Mouse (Mus musculus) liver, postnatal 0 days (tissue): Measurements from ENCODE around the gene Raph1. TPM values are rescaled to one million over a fixed set of nuclear protein-coding genes. Genes with fewer than 3 reads are reported as not detected.

Experiments used
- ATAC-seq: fragments of 200-750 bp; cut with Nextera tagmentation; 2 replicates; pipeline ENCODE4 v1.8.0; 2017; ENCODE audit warnings: mild to moderate bottlenecking, moderate library complexity
- DNase-seq: peaks from one replicate; pipeline ENCODE4 v3.0.0-alpha.2; 2016
- H3K27ac ChIP-seq: fragments of 300-500 bp; sonication (generic); 2 replicates; pipeline ENCODE4 v1.5.1; 2014; ENCODE audit warnings: antibody characterized with exemption, moderate library complexity, mild to moderate bottlenecking, low read depth
- H3K27me3 ChIP-seq: fragments of 300-500 bp; sonication (generic); 2 replicates; pipeline ENCODE4 v1.6.1; 2014; ENCODE audit warnings: low read length, control low read depth, mixed read lengths; ENCODE audit not compliant: insufficient read depth
- H3K36me3 ChIP-seq: fragments of 300-500 bp; sonication (generic); replicated peaks from 2 replicates; pipeline ENCODE4 v1.6.1; 2014; ENCODE audit warnings: mild to moderate bottlenecking, control low read depth, low read length, moderate library complexity, mixed read lengths; ENCODE audit not compliant: insufficient read depth
- H3K4me1 ChIP-seq: fragments of 300-500 bp; sonication (generic); 2 replicates; pipeline ENCODE4 v1.6.1; 2014; ENCODE audit warnings: antibody characterized with exemption, mild to moderate bottlenecking, control low read depth; ENCODE audit not compliant: insufficient read depth
- H3K4me2 ChIP-seq: fragments of 300-500 bp; sonication (generic); 2 replicates; pipeline ENCODE4 v1.6.1; 2014; ENCODE audit warnings: low read depth, mild to moderate bottlenecking, low read length, moderate library complexity, mixed read lengths
- H3K4me3 ChIP-seq: fragments of 300-500 bp; sonication (generic); 2 replicates; pipeline ENCODE4 v1.5.1; 2014; ENCODE audit warnings: low read depth, low read length
- H3K9ac ChIP-seq: fragments of 300-500 bp; sonication (generic); replicated peaks from 2 replicates; pipeline ENCODE4 v1.6.1; 2014; ENCODE audit warnings: mild to moderate bottlenecking, moderate library complexity
- H3K9me3 ChIP-seq: fragments of 300-500 bp; sonication (generic); 2 replicates; pipeline ENCODE4 v1.6.1; 2016; ENCODE audit warnings: mild to moderate bottlenecking, control low read depth, low read length, mixed read lengths
- CTCF ChIP-seq: sonication (generic); IDR thresholded peaks from 2 replicates; pipeline ENCODE4 v1.5.1; 2016; ENCODE audit warnings: antibody characterized with exemption, low read depth
- EP300 ChIP-seq: IDR thresholded peaks from 2 replicates; pipeline ENCODE4 v1.6.1; 2016; ENCODE audit warnings: antibody characterized with exemption, low read depth, mild to moderate bottlenecking
- WGBS: fragments of 180-500 bp; shearing (Covaris S2); extraction: QIAGEN DNeasy Blood & Tissue Kit; methylation state at CpG from one replicate; pipeline ENCODE4 v1.1.7; 2014; ENCODE audit not compliant: insufficient replicate concordance; 5-methylcytosine and 5-hydroxymethylcytosine counted together
- polyA plus RNA-seq: library from polyadenylated mRNA; unstranded; fragments of >200 nt; fragmentation: Nextera tagmentation; extraction: Ambion mirVana; gene quantifications from 2 replicates; pipeline ENCODE4 v1.2.1, GENCODE M21; 2015

The Raph1 gene
- polyA plus RNA-seq, 1 experiment from 2014 or later: 16.9 TPM

DNA sequence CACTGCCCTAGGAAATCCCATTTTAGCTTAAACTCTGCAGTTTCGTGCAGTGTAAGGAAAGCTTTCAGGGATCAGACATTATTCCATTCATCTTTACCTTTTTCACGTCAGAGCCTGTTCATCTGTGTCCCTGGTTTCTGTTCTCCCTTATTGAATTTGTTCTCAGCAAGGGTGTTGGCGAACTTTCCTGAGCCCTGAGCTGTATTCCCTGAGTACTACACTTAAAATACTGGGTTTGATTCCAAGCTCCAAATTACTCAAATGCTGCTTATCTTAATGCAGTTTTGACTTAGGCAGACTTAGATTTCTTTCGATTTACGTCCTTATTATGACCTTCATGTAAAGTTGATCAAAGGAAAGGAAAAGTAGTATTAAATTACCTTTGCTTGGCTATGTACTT is 417 bp upstream of the Raph1 start:
- TF ChIP-seq EP300: no peak
- TF ChIP-seq CTCF: no peak
- ATAC-seq (no peak), DNase-seq (no peak)
- Histone ChIP-seq H3K36me3 (0 out of 2 replicates have a peak, but pooled peaks cover under 1% of the 10 kb centered on the region), H3K27ac (peak overlapping the region; percentile 91), H3K27me3 (peaks cover 12% of the 10 kb centered on the region; the same call in 1 of the 2 replicates), H3K4me1 (peaks cover 2% of the 10 kb centered on the region), H3K9ac (peak overlapping the region; percentile 95), H3K9me3 (no peaks in the 10 kb centered on the region), H3K4me3 (peak overlapping the region; percentile 83), H3K4me2 (peak overlapping the region; percentile 76)
- WGBS: 24% methylated on average over 5 of the region's 5 CpGs

DNA sequence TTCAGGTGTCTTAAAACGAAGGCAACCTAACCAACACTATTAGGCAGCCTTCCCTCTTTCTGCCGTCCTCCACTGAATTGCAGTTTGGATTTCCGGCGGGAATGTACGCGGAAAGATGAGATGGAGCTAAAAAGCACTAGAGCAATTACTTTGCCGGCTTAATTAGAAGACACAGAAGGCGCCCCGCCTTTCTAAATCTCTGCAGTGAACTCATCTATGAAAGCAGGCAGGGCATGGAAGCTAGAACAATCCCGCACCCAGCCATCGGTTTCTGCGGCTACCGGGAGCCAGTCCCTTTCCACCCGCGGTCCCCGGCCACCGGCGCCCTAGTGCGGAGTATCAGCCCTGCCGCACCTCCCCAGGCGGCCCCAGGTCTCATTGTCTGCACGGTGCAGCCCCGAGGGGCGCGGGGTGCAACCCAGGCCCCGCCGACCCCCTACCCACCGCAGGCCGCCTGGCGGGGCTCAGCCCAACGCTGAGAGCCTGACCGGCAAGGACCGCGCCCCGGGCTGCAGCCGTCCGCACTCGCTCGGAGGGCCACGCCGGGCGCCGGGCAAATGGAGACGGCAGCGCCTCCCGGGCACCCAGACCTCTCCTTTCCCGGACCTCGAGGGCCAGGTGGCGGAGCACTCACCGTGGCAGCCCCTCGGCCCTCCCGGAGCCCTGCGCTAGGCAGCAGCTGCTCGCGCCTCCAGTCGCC is 823 bp downstream of the Raph1 start:
- Histone ChIP-seq H3K4me1 (no peaks in the 10 kb centered on the region; the same call in none of the 2 replicates), H3K9me3 (peaks cover 4% of the 10 kb centered on the region), H3K36me3 (peaks cover 12% of the 10 kb centered on the region; the same call in 1 of the 2 replicates), H3K27ac (peak overlapping the region; percentile 91), H3K9ac (peak overlapping the region; percentile 95), H3K4me2 (peak overlapping the region; percentile 76), H3K4me3 (peak overlapping the region; percentile 83), H3K27me3 (peaks cover 12% of the 10 kb centered on the region; the same call in 1 of the 2 replicates)
- ATAC-seq (peak; percentile 15), DNase-seq (no peak)
- 1% methylated on average over 49 of the region's 56 CpGs for WGBS
- no peak for TF ChIP-seq CTCF
- TF ChIP-seq EP300: no peak

DNA sequence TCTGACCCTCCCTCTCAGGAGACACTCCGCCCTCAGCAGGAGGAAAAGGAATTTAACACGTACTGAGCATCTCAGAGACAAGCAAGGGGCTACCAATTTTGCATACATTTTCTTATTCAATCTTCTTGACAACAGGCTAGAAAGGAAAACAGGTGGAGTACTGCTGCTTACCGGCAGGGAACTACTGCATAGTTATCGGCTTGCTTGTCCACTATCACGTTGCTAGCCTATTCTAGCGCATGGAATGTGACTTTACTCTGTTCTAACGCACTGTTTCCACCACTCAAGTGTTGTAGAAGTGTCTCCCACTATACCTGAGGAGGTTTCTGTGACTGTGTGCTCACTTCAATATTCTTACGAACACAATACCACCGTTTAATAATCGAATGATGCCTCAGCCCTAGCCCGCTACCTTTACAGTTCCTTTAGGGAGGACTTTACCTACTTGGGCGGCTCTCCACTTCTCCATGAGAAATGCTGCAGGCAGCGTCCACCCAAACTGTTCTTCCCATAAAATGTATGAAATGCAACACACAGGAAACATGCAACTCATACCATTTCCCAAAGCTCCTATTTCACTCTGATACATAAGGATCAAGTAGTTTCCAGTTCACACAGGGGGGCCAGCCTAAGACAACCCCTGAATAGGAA is 1.5 kb downstream of the Raph1 start:
- peak overlapping the region; percentile 76 for H3K4me2 ChIP-seq
- no peaks in the 10 kb centered on the region; the same call in none of the 2 replicates for H3K4me1 ChIP-seq
- DNase-seq (peak; percentile 31), ATAC-seq (no peak)
- H3K4me3 ChIP-seq: peak overlapping the region; percentile 83
- peaks cover 17% of the 10 kb centered on the region; the same call in 1 of the 2 replicates for H3K36me3 ChIP-seq
- H3K9ac ChIP-seq: peak overlapping the region; percentile 95
- peaks cover 12% of the 10 kb centered on the region; the same call in 1 of the 2 replicates for H3K27me3 ChIP-seq
- H3K27ac ChIP-seq: peak overlapping the region; percentile 91
- H3K9me3 ChIP-seq: peaks cover 11% of the 10 kb centered on the region
- TF ChIP-seq EP300 (no peak), CTCF (peak; percentile 40; the same call in 1 of the 2 replicates)
- WGBS: 7% methylated on average over 13 of the region's 13 CpGs

DNA sequence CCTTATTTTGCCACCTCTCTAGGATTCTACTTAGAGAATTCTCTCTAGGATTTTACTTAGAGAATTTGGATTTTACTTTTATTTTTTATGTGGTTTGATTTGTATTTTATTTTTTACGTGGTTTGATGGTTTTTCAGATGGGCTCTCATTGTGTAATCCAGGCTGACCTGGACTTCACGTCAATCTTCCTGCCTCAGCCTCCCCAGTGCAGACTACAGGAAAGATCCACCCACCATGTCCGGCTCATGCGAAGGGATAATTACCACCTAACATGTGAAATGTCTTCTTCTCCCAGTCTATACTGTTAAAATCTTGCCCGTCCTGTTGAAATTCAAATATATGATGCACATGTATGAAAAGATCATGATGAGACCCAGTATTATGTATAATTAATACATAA is 2.2 kb downstream of the Raph1 start:
- peak overlapping the region; percentile 76 for H3K4me2 ChIP-seq
- H3K4me3 ChIP-seq: peak overlapping the region; percentile 83
- no peak for DNase-seq
- 0 out of 2 replicates have a peak overlapping the region, but pooled peaks have one; percentile 19 for H3K27ac ChIP-seq
- peaks cover 12% of the 10 kb centered on the region; the same call in 1 of the 2 replicates for H3K27me3 ChIP-seq
- ATAC-seq: no peak
- peaks cover 17% of the 10 kb centered on the region; the same call in 1 of the 2 replicates for H3K36me3 ChIP-seq
- no peak for TF ChIP-seq EP300
- TF ChIP-seq CTCF: no peak
- H3K9me3 ChIP-seq: peaks cover 13% of the 10 kb centered on the region
- WGBS: 52% methylated on average over 5 of the region's 5 CpGs
- H3K4me1 ChIP-seq: no peaks in the 10 kb centered on the region; the same call in none of the 2 replicates
- no peak overlapping the region for H3K9ac ChIP-seq

DNA sequence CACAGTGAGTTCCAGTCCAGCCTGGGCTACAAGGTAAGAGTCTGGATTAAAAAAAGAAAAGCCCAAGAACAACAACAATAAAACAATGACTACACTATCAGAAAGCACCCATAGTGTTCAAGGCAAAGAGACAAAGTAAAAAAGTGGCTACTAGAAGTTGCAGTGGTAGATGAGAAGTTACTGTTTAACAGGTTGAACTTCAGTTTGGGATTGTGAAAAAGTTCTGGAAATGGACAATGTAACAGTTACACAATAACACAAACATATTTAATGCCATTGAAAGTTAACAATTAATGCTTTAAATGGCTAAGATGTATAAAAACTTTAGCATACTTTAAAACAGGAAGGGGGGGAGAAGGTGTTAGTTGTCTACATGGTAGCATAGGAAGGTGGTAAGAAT is 3.9 kb downstream of the Raph1 start:
- Histone ChIP-seq H3K4me1 (no peaks in the 10 kb centered on the region; the same call in 1 of the 2 replicates), H3K36me3 (peaks cover 17% of the 10 kb centered on the region; the same call in 1 of the 2 replicates), H3K9me3 (peaks cover 18% of the 10 kb centered on the region), H3K27ac (peak overlapping the region; percentile 62; the same call in 1 of the 2 replicates), H3K4me3 (peak overlapping the region; percentile 27), H3K27me3 (peaks cover 12% of the 10 kb centered on the region; the same call in 1 of the 2 replicates), H3K9ac (no peak overlapping the region), H3K4me2 (peak overlapping the region; percentile 61)
- DNase-seq: no peak
- TF ChIP-seq CTCF: no peak
- no peak for ATAC-seq

DNA sequence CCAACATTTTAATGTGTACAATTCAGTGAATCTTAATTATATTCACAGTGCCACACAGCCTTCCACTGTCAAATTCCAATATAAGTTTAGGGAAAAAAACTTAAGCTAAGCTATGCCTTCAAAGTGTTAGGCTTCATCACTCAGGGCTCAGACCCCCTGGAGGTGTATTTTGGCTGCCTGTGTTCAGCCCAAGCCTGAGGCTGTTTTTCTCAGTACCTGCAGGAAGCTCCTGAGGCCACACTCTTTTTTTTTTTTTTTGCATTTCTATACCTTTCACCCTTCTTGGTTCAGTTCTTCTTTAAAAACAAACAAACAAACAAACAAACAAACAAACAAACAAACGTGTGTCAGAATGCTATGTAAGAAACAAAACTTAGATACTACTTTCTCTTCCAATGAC is 23.2 kb downstream of the Raph1 start:
- no peak for TF ChIP-seq EP300
- no peak for TF ChIP-seq CTCF
- DNase-seq (no peak), ATAC-seq (no peak)
- Histone ChIP-seq H3K4me2 (no peak overlapping the region), H3K9ac (no peak overlapping the region), H3K4me1 (peaks cover 4% of the 10 kb centered on the region; the same call in 1 of the 2 replicates), H3K27me3 (no peaks in the 10 kb centered on the region), H3K36me3 (peaks cover 4% of the 10 kb centered on the region; the same call in 1 of the 2 replicates), H3K27ac (no peak overlapping the region), H3K4me3 (no peak overlapping the region), H3K9me3 (peaks cover 6% of the 10 kb centered on the region; the same call in 1 of the 2 replicates)
- 31% methylated on average over 1 of the region's 1 CpGs for WGBS
